Mouse (Mus musculus): ENCODE measurements around the gene Rlbp1. TPM values are rescaled to one million over a fixed set of nuclear protein-coding genes. Genes with fewer than 3 reads are reported as not detected.
A peak's percentile ranks its signal among the peaks of the same experiment; 100 is the strongest.

Rlbp1 gene
- polyA plus RNA-seq, 1 experiment, result 0.04 TPM

GRCm38 (mm10) chr7:79375594-79375993, 11.3 kb downstream of the Rlbp1 start:
- TF ChIP-seq USF1 (IDR thresholded peaks at IDR 0.05; ENCODE audit: low read depth) (peak; percentile 59), MYOD1 (IDR thresholded peaks at IDR 0.05; ENCODE audit: control insufficient read depth, insufficient read length, low read depth) (no peak)
- H3K4me3 ChIP-seq (ENCODE audit: insufficient read depth, poor library complexity, severe bottlenecking), result no peak overlapping the region
- H3K36me3 ChIP-seq (ENCODE audit: control insufficient read depth, insufficient read depth), result no peaks in the 10 kb centered on the region
- peaks cover 27% of the 10 kb centered on the region for H3K27me3 ChIP-seq (ENCODE audit: control insufficient read depth, insufficient read depth, insufficient read length)
- H3K79me2 ChIP-seq (ENCODE audit: control insufficient read depth, insufficient read depth), result no peaks in the 10 kb centered on the region
- H3ac ChIP-seq (ENCODE audit: control insufficient read depth, insufficient read length, low read depth), result no peak overlapping the region
- H3K79me3 ChIP-seq (ENCODE audit: low read depth), result no peaks in the 10 kb centered on the region

DNA sequence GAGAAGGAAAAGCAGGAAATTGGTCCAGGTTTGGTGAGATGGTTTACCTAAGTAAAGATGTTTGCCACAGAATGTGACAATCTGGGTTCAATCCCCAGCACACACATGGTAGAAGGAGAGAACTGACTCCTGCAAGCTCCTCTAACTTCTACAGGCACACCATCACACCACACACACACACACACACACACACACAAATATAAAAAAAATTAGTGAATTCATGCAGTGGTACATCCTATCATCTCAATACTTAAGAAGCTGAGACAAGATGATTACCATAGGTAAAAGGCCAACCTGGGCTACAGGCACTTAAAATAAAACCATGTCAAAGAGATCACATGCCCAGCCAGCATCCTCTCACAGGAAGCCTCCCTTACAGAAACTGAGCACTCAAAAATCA, 12.8 kb downstream of the Rlbp1 start:
- H3K36me3 ChIP-seq (ENCODE audit: control insufficient read depth, insufficient read depth), result no peaks in the 10 kb centered on the region
- H3K79me3 ChIP-seq (ENCODE audit: low read depth), result no peaks in the 10 kb centered on the region
- no peak overlapping the region for H3K4me3 ChIP-seq (ENCODE audit: insufficient read depth, poor library complexity, severe bottlenecking)
- H3ac ChIP-seq (ENCODE audit: control insufficient read depth, insufficient read length, low read depth), result no peak overlapping the region
- peaks cover 14% of the 10 kb centered on the region for H3K27me3 ChIP-seq (ENCODE audit: control insufficient read depth, insufficient read depth, insufficient read length)
- no peaks in the 10 kb centered on the region for H3K79me2 ChIP-seq (ENCODE audit: control insufficient read depth, insufficient read depth)
- TF ChIP-seq MYOG (IDR thresholded peaks at IDR 0.05; ENCODE audit: control insufficient read depth, extremely low read depth, insufficient read length), result no peak
- TF ChIP-seq CEBPB (IDR thresholded peaks at IDR 0.05; ENCODE audit: low read depth), result no peak
- no peak for TF ChIP-seq FOSL1 (IDR thresholded peaks at IDR 0.05; ENCODE audit: insufficient read depth, low read length, poor library complexity, severe bottlenecking)
- no peak for TF ChIP-seq USF1 (IDR thresholded peaks at IDR 0.05; ENCODE audit: low read depth)
- TF ChIP-seq MAX (IDR thresholded peaks at IDR 0.05), result no peak
- TF ChIP-seq MYOD1 (IDR thresholded peaks at IDR 0.05; ENCODE audit: control insufficient read depth, insufficient read length, low read depth), result no peak
- TF ChIP-seq CTCF (IDR thresholded peaks at IDR 0.05; ENCODE audit: control insufficient read depth, insufficient read depth, insufficient read length), result no peak

GRCm38 (mm10) chr7:79371321-79371879, 15.4 kb downstream of the Rlbp1 start:
- no peaks in the 10 kb centered on the region for H3K27me3 ChIP-seq (ENCODE audit: control insufficient read depth, insufficient read depth, insufficient read length)
- no peak overlapping the region for H3ac ChIP-seq (ENCODE audit: control insufficient read depth, insufficient read length, low read depth)
- H3K79me2 ChIP-seq (ENCODE audit: control insufficient read depth, insufficient read depth), result no peaks in the 10 kb centered on the region
- no peak overlapping the region for H3K4me3 ChIP-seq (ENCODE audit: insufficient read depth, poor library complexity, severe bottlenecking)
- H3K36me3 ChIP-seq (ENCODE audit: control insufficient read depth, insufficient read depth), result peaks cover 4% of the 10 kb centered on the region
- no peak for TF ChIP-seq CEBPB (IDR thresholded peaks at IDR 0.05; ENCODE audit: low read depth)
- TF ChIP-seq CTCF (IDR thresholded peaks at IDR 0.05; ENCODE audit: control insufficient read depth, insufficient read depth, insufficient read length), result peak; percentile 80
- H3K79me3 ChIP-seq (ENCODE audit: low read depth), result no peaks in the 10 kb centered on the region

DNA sequence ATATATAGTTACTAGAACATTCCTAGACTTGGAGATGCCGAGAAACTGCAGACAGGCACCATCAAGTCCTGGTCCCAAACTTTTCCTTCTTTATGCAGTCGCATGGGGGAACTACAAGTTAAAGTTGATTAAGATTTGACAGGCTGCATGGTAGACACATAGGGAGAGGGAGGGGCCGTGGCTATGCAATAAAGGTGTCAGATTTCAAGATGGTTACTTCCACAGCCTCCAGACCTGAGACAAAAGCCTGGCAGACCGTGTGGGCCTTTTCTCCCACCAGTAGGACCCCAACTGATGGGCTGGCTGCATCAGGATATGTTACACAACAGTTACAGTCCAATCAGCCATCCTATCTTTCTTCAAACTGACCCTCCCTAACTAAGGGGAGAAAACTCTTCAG, 17.4 kb downstream of the Rlbp1 start:
- Histone ChIP-seq H3K79me3 (ENCODE audit: low read depth) (no peaks in the 10 kb centered on the region), H3K4me3 (ENCODE audit: insufficient read depth, poor library complexity, severe bottlenecking) (no peak overlapping the region), H3K36me3 (ENCODE audit: control insufficient read depth, insufficient read depth) (peaks cover 4% of the 10 kb centered on the region), H3K79me2 (ENCODE audit: control insufficient read depth, insufficient read depth) (no peaks in the 10 kb centered on the region), H3K27me3 (ENCODE audit: control insufficient read depth, insufficient read depth, insufficient read length) (no peaks in the 10 kb centered on the region), H3ac (ENCODE audit: control insufficient read depth, insufficient read length, low read depth) (no peak overlapping the region)
- TF ChIP-seq CEBPB (IDR thresholded peaks at IDR 0.05; ENCODE audit: low read depth) (no peak), MYOD1 (IDR thresholded peaks at IDR 0.05; ENCODE audit: control insufficient read depth, insufficient read length, low read depth) (no peak), MAX (IDR thresholded peaks at IDR 0.05) (no peak), USF1 (IDR thresholded peaks at IDR 0.05; ENCODE audit: low read depth) (no peak), MYOG (IDR thresholded peaks at IDR 0.05; ENCODE audit: control insufficient read depth, extremely low read depth, insufficient read length) (no peak), CTCF (IDR thresholded peaks at IDR 0.05; ENCODE audit: control insufficient read depth, insufficient read depth, insufficient read length) (no peak)

DNA sequence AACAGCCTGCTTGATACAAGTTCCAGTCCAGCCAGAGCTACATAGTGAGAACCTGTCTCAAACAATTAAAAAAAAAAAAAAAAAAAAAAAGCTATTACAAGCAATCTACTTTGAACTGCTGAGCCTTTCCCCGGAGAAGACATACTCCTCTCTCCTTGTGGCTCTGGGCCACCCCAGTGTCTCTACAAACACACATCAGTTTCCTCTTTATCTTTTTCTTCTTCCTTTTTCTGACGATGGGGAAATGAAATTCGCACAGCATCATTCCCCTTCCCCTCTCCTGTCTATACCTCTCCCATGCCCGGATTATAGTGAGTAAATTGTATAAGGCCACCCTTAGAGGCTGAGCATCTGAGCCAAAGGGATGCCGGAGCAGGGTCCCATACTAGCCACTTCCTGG, 18.2 kb downstream of the Rlbp1 start:
- no peak for TF ChIP-seq USF1 (IDR thresholded peaks at IDR 0.05; ENCODE audit: low read depth)
- TF ChIP-seq MAX (IDR thresholded peaks at IDR 0.05), result no peak
- TF ChIP-seq MYOG (IDR thresholded peaks at IDR 0.05; ENCODE audit: control insufficient read depth, extremely low read depth, insufficient read length), result no peak
- no peak for TF ChIP-seq FOSL1 (IDR thresholded peaks at IDR 0.05; ENCODE audit: insufficient read depth, low read length, poor library complexity, severe bottlenecking)
- no peak for TF ChIP-seq MYOD1 (IDR thresholded peaks at IDR 0.05; ENCODE audit: control insufficient read depth, insufficient read length, low read depth)
- TF ChIP-seq CTCF (IDR thresholded peaks at IDR 0.05; ENCODE audit: control insufficient read depth, insufficient read depth, insufficient read length), result no peak
- TF ChIP-seq CEBPB (IDR thresholded peaks at IDR 0.05; ENCODE audit: low read depth), result no peak
- Histone ChIP-seq H3K36me3 (ENCODE audit: control insufficient read depth, insufficient read depth) (peaks cover 4% of the 10 kb centered on the region), H3K79me2 (ENCODE audit: control insufficient read depth, insufficient read depth) (no peaks in the 10 kb centered on the region), H3K4me3 (ENCODE audit: insufficient read depth, poor library complexity, severe bottlenecking) (no peak overlapping the region), H3K27me3 (ENCODE audit: control insufficient read depth, insufficient read depth, insufficient read length) (no peaks in the 10 kb centered on the region), H3ac (ENCODE audit: control insufficient read depth, insufficient read length, low read depth) (no peak overlapping the region), H3K79me3 (ENCODE audit: low read depth) (no peaks in the 10 kb centered on the region)

DNA sequence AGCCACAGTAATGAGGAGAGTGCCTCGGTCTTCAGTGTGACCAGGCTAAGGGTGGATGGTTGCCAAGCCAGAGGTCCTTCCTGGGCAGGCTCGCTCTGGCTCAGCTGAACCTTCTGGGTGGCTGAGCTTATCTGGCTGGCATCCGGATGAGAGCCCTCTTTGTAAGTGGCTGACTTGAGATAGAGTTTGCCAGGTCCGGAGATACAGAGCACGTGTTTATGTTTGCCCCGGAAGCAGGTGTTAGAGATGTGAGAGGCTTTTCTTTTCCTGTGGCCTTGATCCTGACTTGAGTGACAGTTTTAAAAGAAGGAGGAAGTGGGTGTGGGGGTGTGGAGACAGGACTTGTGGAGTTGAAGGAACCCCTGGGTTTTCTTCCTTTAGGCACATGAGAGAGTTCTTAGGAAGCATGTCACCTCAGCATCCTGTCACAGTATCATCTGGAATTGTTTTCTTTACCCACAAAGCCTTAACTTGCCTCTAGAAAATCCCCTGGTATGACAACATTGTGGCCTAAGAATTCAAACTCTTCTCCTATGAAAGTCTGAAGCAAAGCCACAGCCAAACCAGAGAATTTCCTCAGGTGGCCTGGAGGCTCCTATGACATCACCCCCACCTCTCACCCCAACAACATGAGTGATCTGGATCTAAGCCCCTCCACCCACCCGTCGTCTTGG, 23.3 kb downstream of the Rlbp1 start:
- Histone ChIP-seq H3K79me2 (ENCODE audit: control insufficient read depth, insufficient read depth) (no peaks in the 10 kb centered on the region), H3K79me3 (ENCODE audit: low read depth) (no peaks in the 10 kb centered on the region), H3K4me3 (ENCODE audit: insufficient read depth, poor library complexity, severe bottlenecking) (no peak overlapping the region), H3K36me3 (ENCODE audit: control insufficient read depth, insufficient read depth) (peaks cover 33% of the 10 kb centered on the region), H3ac (ENCODE audit: control insufficient read depth, insufficient read length, low read depth) (no peak overlapping the region), H3K27me3 (ENCODE audit: control insufficient read depth, insufficient read depth, insufficient read length) (no peaks in the 10 kb centered on the region)
- TF ChIP-seq MYOG (IDR thresholded peaks at IDR 0.05; ENCODE audit: control insufficient read depth, extremely low read depth, insufficient read length) (no peak), FOSL1 (IDR thresholded peaks at IDR 0.05; ENCODE audit: insufficient read depth, low read length, poor library complexity, severe bottlenecking) (no peak), CEBPB (IDR thresholded peaks at IDR 0.05; ENCODE audit: low read depth) (no peak), USF1 (IDR thresholded peaks at IDR 0.05; ENCODE audit: low read depth) (no peak), MAX (IDR thresholded peaks at IDR 0.05) (no peak), MYOD1 (IDR thresholded peaks at IDR 0.05; ENCODE audit: control insufficient read depth, insufficient read length, low read depth) (no peak), CTCF (IDR thresholded peaks at IDR 0.05; ENCODE audit: control insufficient read depth, insufficient read depth, insufficient read length) (no peak)
